Mouse (Mus musculus): Measurements from ENCODE around the gene Kremen2.

Kremen2 gene

GRCm38 (mm10) chr17:23737493-23738445, 7.9 kb downstream of the Kremen2 start:
- no peak for DNase-seq (ENCODE audit: low spot score in 2 of 2)

GRCm38 (mm10) chr17:23734341-23734740, 11.3 kb downstream of the Kremen2 start:
- DNase-seq (ENCODE audit: low spot score in 2 of 2): no peak

GRCm38 (mm10) chr17:23730441-23730840, 15.2 kb downstream of the Kremen2 start:
- DNase-seq (ENCODE audit: low spot score in 2 of 2): no peak

GRCm38 (mm10) chr17:23726758-23727142, 18.9 kb downstream of the Kremen2 start:
- peak; percentile 50 to 79 for DNase-seq (ENCODE audit: low spot score in 2 of 2)

- peak; percentile 91 to 95 for DNase-seq (ENCODE audit: low spot score in 2 of 2)
These were observed 19.5 kb downstream of the Kremen2 start, which contains the start of gene Pkmyt1 for GRCm38 (mm10) chr17:23725999-23726757. Gene Pkmyt1 (plus strand): TSS chr17:23726336.

GRCm38 (mm10) chr17:23725477-23725876, 20.2 kb downstream of the Kremen2 start:
- DNase-seq (ENCODE audit: low spot score in 2 of 2): no peak

GRCm38 (mm10) chr17:23722376-23723125, 23.1 kb downstream of the Kremen2 start, which contains the start of gene 1520401A03Rik:
Gene 1520401A03Rik (minus strand): TSS chr17:23722783.
- no peak for DNase-seq (ENCODE audit: low spot score in 2 of 2)

GRCm38 (mm10) chr17:23721886-23722285, 23.7 kb downstream of the Kremen2 start:
- DNase-seq (ENCODE audit: low spot score in 2 of 2): no peak

- no peak for DNase-seq (ENCODE audit: low spot score in 2 of 2)
These were observed 26.2 kb downstream of the Kremen2 start for GRCm38 (mm10) chr17:23719455-23719854.

- DNase-seq (ENCODE audit: low spot score in 2 of 2): no peak
These were observed 28.6 kb downstream of the Kremen2 start for GRCm38 (mm10) chr17:23717003-23717402.

- peak; percentile 61 to 73 for DNase-seq (ENCODE audit: low spot score in 2 of 2)
These were observed 39.4 kb downstream of the Kremen2 start for GRCm38 (mm10) chr17:23706212-23706611.

GRCm38 (mm10) chr17:23705525-23706104, 40.0 kb downstream of the Kremen2 start:
- no peak for DNase-seq (ENCODE audit: low spot score in 2 of 2)

GRCm38 (mm10) chr17:23704741-23705140, 40.9 kb downstream of the Kremen2 start:
- no peak for DNase-seq (ENCODE audit: low spot score in 2 of 2)

GRCm38 (mm10) chr17:23703301-23703700, 42.3 kb downstream of the Kremen2 start:
- no peak for DNase-seq (ENCODE audit: low spot score in 2 of 2)

- peak; percentile 75 to 91 for DNase-seq (ENCODE audit: low spot score in 2 of 2)
These were observed 45.6 kb downstream of the Kremen2 start for GRCm38 (mm10) chr17:23700079-23700478.

GRCm38 (mm10) chr17:23699131-23700077, 46.2 kb downstream of the Kremen2 start:
- DNase-seq (ENCODE audit: low spot score in 2 of 2): peak; percentile 30 to 38

GRCm38 (mm10) chr17:23695801-23696200, 49.8 kb downstream of the Kremen2 start:
- no peak for DNase-seq (ENCODE audit: low spot score in 2 of 2)

- DNase-seq (ENCODE audit: low spot score in 2 of 2): no peak
These were observed 51.1 kb downstream of the Kremen2 start for GRCm38 (mm10) chr17:23694491-23694890.
